In the genomic region with DNA sequence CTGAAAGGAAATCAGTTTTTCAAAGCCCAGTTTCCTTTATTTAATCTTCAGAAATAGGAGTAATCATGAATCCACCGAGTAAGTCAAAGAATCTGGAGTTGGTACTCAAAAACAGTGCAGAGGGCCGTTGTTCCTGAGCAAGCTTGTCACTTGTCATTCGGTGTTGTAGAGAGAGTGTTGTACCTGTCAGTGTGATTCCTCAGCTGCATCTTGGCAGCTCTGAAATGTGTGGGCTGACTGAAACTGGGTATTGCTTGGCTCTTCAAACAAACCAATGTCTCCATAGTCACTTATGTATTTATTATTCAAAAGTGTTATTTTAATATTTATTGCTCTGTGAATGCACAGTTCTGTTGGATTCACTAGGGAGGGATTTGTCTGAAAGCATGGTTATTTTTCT, we compare ENCODE assay signal across 29 mouse cellular contexts. TPM values are rescaled to one million over a fixed set of nuclear protein-coding genes. Genes with fewer than 3 reads are reported as not detected.
DNase-seq lines count a peak whose midpoint lies in the region; ATAC-seq and TF ChIP-seq lines count a peak whose summit lies in the region.
"Had no signal": no experiment of that assay in that cellular context is flagged by ENCODE, and none has a peak within 500 bp of the region (broad histone marks: within the 10 kb centered on the region; RNA-seq: fewer than 3 reads in every experiment).

No protein-coding gene starts in this region.

- H3K4me1 ChIP-seq in heart, embryonic 11.5 days (ENCODE audit: control insufficient read depth, insufficient read depth, low read length) = peaks cover 26% of the 10 kb centered on the region
- H3K4me1 ChIP-seq in hindbrain, embryonic 12.5 days = 0 out of 2 replicates have a peak, but pooled peaks cover 3% of the 10 kb centered on the region
- H3K4me1 ChIP-seq in hindbrain, postnatal 0 days (ENCODE audit: insufficient read depth, low read length) = no peaks in the 10 kb centered on the region
- H3K4me1 ChIP-seq in midbrain, embryonic 15.5 days = peaks cover 15% of the 10 kb centered on the region
- peaks cover 12% of the 10 kb centered on the region for H3K4me1 ChIP-seq in midbrain, embryonic 13.5 days (replicated peaks)
- H3K4me1 ChIP-seq: embryonic facial prominence, embryonic 15.5 days; limb, embryonic 15.5 days had no signal

- no peak overlapping the region for H3K9ac ChIP-seq in heart, embryonic 11.5 days (ENCODE audit: low read depth, low read length)
- H3K9ac ChIP-seq in hindbrain, embryonic 12.5 days = no peak overlapping the region
- no peak overlapping the region for H3K9ac ChIP-seq in hindbrain, postnatal 0 days (replicated peaks; ENCODE audit: low read length)
- no peak overlapping the region for H3K9ac ChIP-seq in midbrain, embryonic 15.5 days
- H3K9ac ChIP-seq in midbrain, embryonic 13.5 days (replicated peaks) = no peak overlapping the region
- H3K9ac ChIP-seq: embryonic facial prominence, embryonic 15.5 days; kidney, embryonic 15.5 days; limb, embryonic 15.5 days; liver, embryonic 14.5 days; lung, embryonic 14.5 days had no signal

- no peaks in the 10 kb centered on the region for H3K27me3 ChIP-seq in heart, embryonic 11.5 days (ENCODE audit: control insufficient read depth, insufficient read depth, low read length)
- no peaks in the 10 kb centered on the region for H3K27me3 ChIP-seq in hindbrain, embryonic 12.5 days
- H3K27me3 ChIP-seq in hindbrain, postnatal 0 days (ENCODE audit: insufficient read depth, low read length) = no peaks in the 10 kb centered on the region
- H3K27me3 ChIP-seq in midbrain, embryonic 15.5 days (replicated peaks) = no peaks in the 10 kb centered on the region
- H3K27me3 ChIP-seq in midbrain, embryonic 13.5 days = no peaks in the 10 kb centered on the region
- H3K27me3 ChIP-seq: embryonic facial prominence, embryonic 15.5 days; kidney, embryonic 15.5 days; limb, embryonic 15.5 days had no signal

- peaks cover 9% of the 10 kb centered on the region; the same call in 1 of the 2 replicates for H3K36me3 ChIP-seq in heart, embryonic 11.5 days (ENCODE audit: control insufficient read depth, insufficient read depth, low read length)
- peaks cover 40% of the 10 kb centered on the region for H3K36me3 ChIP-seq in hindbrain, embryonic 12.5 days
- H3K36me3 ChIP-seq in hindbrain, postnatal 0 days (ENCODE audit: insufficient read depth, low read length) = peaks cover 9% of the 10 kb centered on the region; the same call in 1 of the 2 replicates
- peaks cover 10% of the 10 kb centered on the region; the same call in 1 of the 2 replicates for H3K36me3 ChIP-seq in midbrain, embryonic 15.5 days (replicated peaks)
- H3K36me3 ChIP-seq in midbrain, embryonic 13.5 days = peaks cover 48% of the 10 kb centered on the region

- no peak for ATAC-seq in heart, embryonic 11.5 days (replicated peaks; ENCODE audit: insufficient number of reproducible peaks, low FRiP score, low TSS enrichment)
- ATAC-seq in hindbrain, embryonic 12.5 days (ENCODE audit: low FRiP score) = no peak
- no peak for ATAC-seq in hindbrain, postnatal 0 days
- ATAC-seq in midbrain, embryonic 15.5 days (replicated peaks) = no peak
- no peak for ATAC-seq in midbrain, embryonic 13.5 days

- intact Hi-C loops in left cerebral cortex, adult 2 months (cut with DNase I) = loop anchor here (10.0 kb wide), 1 partner anchor 382 kb away; no protein-coding TSS in a partner anchor

- no peak overlapping the region for H3K4me3 ChIP-seq in heart, embryonic 11.5 days (ENCODE audit: low read depth, low read length)
- no peak overlapping the region for H3K4me3 ChIP-seq in hindbrain, embryonic 12.5 days
- no peak overlapping the region for H3K4me3 ChIP-seq in hindbrain, postnatal 0 days (ENCODE audit: low read length)
- no peak overlapping the region for H3K4me3 ChIP-seq in midbrain, embryonic 15.5 days
- H3K4me3 ChIP-seq in midbrain, embryonic 13.5 days (replicated peaks) = no peak overlapping the region
- H3K4me3 ChIP-seq in left cerebral cortex, adult 2 months = no peak overlapping the region
- H3K4me3 ChIP-seq: embryonic facial prominence, embryonic 15.5 days; gastrocnemius, adult 2 months; kidney, embryonic 15.5 days; limb, embryonic 15.5 days had no signal

- 51% methylated on average over 3 of the region's 3 CpGs for WGBS in heart, embryonic 11.5 days (ENCODE audit: insufficient replicate concordance)
- WGBS in hindbrain, embryonic 12.5 days = 81% methylated on average over 3 of the region's 3 CpGs
- WGBS in hindbrain, postnatal 0 days = 66% methylated on average over 3 of the region's 3 CpGs
- WGBS in midbrain, embryonic 15.5 days = 69% methylated on average over 3 of the region's 3 CpGs
- WGBS in midbrain, embryonic 13.5 days = 79% methylated on average over 3 of the region's 3 CpGs

- H3K27ac ChIP-seq in heart, embryonic 11.5 days (ENCODE audit: low read depth, low read length) = no peak overlapping the region; the same call in 1 of the 2 replicates
- peak overlapping the region; percentile 12; the same call in 1 of the 2 replicates for H3K27ac ChIP-seq in hindbrain, embryonic 12.5 days
- no peak overlapping the region for H3K27ac ChIP-seq in hindbrain, postnatal 0 days
- H3K27ac ChIP-seq in midbrain, embryonic 15.5 days = peak overlapping the region; percentile 67
- H3K27ac ChIP-seq in midbrain, embryonic 13.5 days = no peak overlapping the region; the same call in none of the 2 replicates
- H3K27ac ChIP-seq in left cerebral cortex, adult 2 months = no peak overlapping the region
- H3K27ac ChIP-seq: embryonic facial prominence, embryonic 15.5 days; gastrocnemius, adult 2 months; kidney, embryonic 15.5 days; limb, embryonic 15.5 days; liver, embryonic 14.5 days had no signal

- peak; percentile 41 for DNase-seq in heart, adult 11 months
- no peak for DNase-seq in hindbrain, postnatal 0 days (ENCODE audit: low spot score)
- no peak for DNase-seq in left cerebral cortex, adult 2 months (ENCODE audit: extremely low spot score in 1 of 2, low spot score in 2 of 2)
- DNase-seq: adrenal gland, postnatal 25 days; cerebellum, adult 11 months; cerebellum, adult 9-11 months; gastrocnemius, adult 2 months; kidney, adult 11 months; kidney, postnatal 36 days; lung, embryonic 14.5 days; right cerebral cortex, postnatal 14 days; spleen, adult 18-20 months had no signal

- TF ChIP-seq CTCF in hindbrain, postnatal 0 days (IDR thresholded peaks at IDR 0.05; ENCODE audit: low read depth) = no peak
- TF ChIP-seq CTCF in left cerebral cortex, adult 2 months (IDR thresholded peaks at IDR 0.05) = no peak

- no peaks in the 10 kb centered on the region for H3K9me3 ChIP-seq in heart, embryonic 11.5 days (replicated peaks; ENCODE audit: control insufficient read depth, low read length)
- H3K9me3 ChIP-seq in hindbrain, embryonic 12.5 days (replicated peaks) = no peaks in the 10 kb centered on the region
- H3K9me3 ChIP-seq in hindbrain, postnatal 0 days (ENCODE audit: low read length) = no peaks in the 10 kb centered on the region
- no peaks in the 10 kb centered on the region for H3K9me3 ChIP-seq in midbrain, embryonic 15.5 days
- H3K9me3 ChIP-seq in midbrain, embryonic 13.5 days = no peaks in the 10 kb centered on the region
- H3K9me3 ChIP-seq: embryonic facial prominence, embryonic 15.5 days; kidney, embryonic 15.5 days; limb, embryonic 15.5 days had no signal

- no peak overlapping the region for H3K4me2 ChIP-seq in heart, embryonic 11.5 days
- no peak overlapping the region for H3K4me2 ChIP-seq in hindbrain, embryonic 12.5 days (replicated peaks)
- no peak overlapping the region for H3K4me2 ChIP-seq in hindbrain, postnatal 0 days (ENCODE audit: low read depth, low read length)
- H3K4me2 ChIP-seq in midbrain, embryonic 15.5 days = no peak overlapping the region
- H3K4me2 ChIP-seq in midbrain, embryonic 13.5 days (replicated peaks) = no peak overlapping the region
- H3K4me2 ChIP-seq: embryonic facial prominence, embryonic 15.5 days; kidney, embryonic 15.5 days; limb, embryonic 15.5 days; lung, embryonic 14.5 days had no signal

RNA-seq across cellular contexts. Expression of a gene that starts 10.6 kb away (rescaled TPM):
- 0.55 TPM in 1 of 2 replicates, not detected in the other for polyA plus RNA-seq in heart, embryonic 11.5 days (2014; fragmentation: Nextera tagmentation; extraction: Ambion mirVana)
- polyA plus RNA-seq in hindbrain, embryonic 12.5 days (2016; fragmentation: Nextera tagmentation; extraction: Ambion mirVana) = not detected in 2 replicates
- total RNA-seq in hindbrain, postnatal 0 days (2014; rRNA removed) = not detected in 2 replicates
- not detected in 2 replicates for polyA plus RNA-seq in hindbrain, postnatal 0 days (2015; fragmentation: Nextera tagmentation; extraction: Ambion mirVana)
- polyA plus RNA-seq in midbrain, embryonic 15.5 days (2015; fragmentation: Nextera tagmentation; extraction: Ambion mirVana) = not detected in 2 replicates
- not detected in 2 replicates for polyA plus RNA-seq in midbrain, embryonic 13.5 days (2015; fragmentation: Nextera tagmentation; extraction: Ambion mirVana)
- total RNA-seq in left cerebral cortex, adult 2 months (2021) = not detected
- total RNA-seq: common myeloid progenitor, adult 5-6 weeks; ES-E14; gastrocnemius, adult 2 months; gastrocnemius, postnatal 4 days; left cerebral cortex, adult 18-20 months; left cerebral cortex, postnatal 36 days; megakaryocyte, adult 5-6 weeks; monocyte, adult 5-6 weeks had no signal
- polyA plus RNA-seq: embryonic facial prominence, embryonic 15.5 days; frontal cortex, adult 2 months; heart, embryonic 14.5 days; limb, embryonic 15.5 days; liver, embryonic 14.5 days had no signal

RNA-seq across cellular contexts. Expression of a gene that starts 31.9 kb away (rescaled TPM):
- polyA plus RNA-seq in heart, embryonic 11.5 days (2014; fragmentation: Nextera tagmentation; extraction: Ambion mirVana) = not detected in 2 replicates
- polyA plus RNA-seq in hindbrain, embryonic 12.5 days (2016; fragmentation: Nextera tagmentation; extraction: Ambion mirVana) = not detected in 2 replicates
- total RNA-seq in hindbrain, postnatal 0 days (2014; rRNA removed) = not detected in 2 replicates
- not detected in 2 replicates for polyA plus RNA-seq in hindbrain, postnatal 0 days (2015; fragmentation: Nextera tagmentation; extraction: Ambion mirVana)
- polyA plus RNA-seq in midbrain, embryonic 15.5 days (2015; fragmentation: Nextera tagmentation; extraction: Ambion mirVana) = not detected in 2 replicates
- not detected in 2 replicates for polyA plus RNA-seq in midbrain, embryonic 13.5 days (2015; fragmentation: Nextera tagmentation; extraction: Ambion mirVana)
- total RNA-seq in left cerebral cortex, adult 2 months (2021) = not detected
- total RNA-seq: adrenal gland, postnatal 25 days; common myeloid progenitor, adult 5-6 weeks; ES-E14; gastrocnemius, adult 2 months; gastrocnemius, postnatal 4 days; left cerebral cortex, adult 18-20 months; left cerebral cortex, postnatal 36 days; megakaryocyte, adult 5-6 weeks; monocyte, adult 5-6 weeks had no signal
- polyA plus RNA-seq: embryonic facial prominence, embryonic 15.5 days; heart, embryonic 14.5 days; limb, embryonic 15.5 days; lung, embryonic 14.5 days had no signal

Comparison
In these comparisons a context has a peak if more than half of its experiments do, and no peak if none do; other contexts are left out.
1. H3K27ac ChIP-seq: peak in hindbrain, embryonic 12.5 days (single experiment) and midbrain, embryonic 15.5 days (single experiment); none in heart, embryonic 11.5 days (single experiment), hindbrain, postnatal 0 days (single experiment), midbrain, embryonic 13.5 days (single experiment) and left cerebral cortex, adult 2 months (single experiment).